Mouse (Mus musculus): ENCODE data around the gene Mthfsl.
A peak's percentile ranks its signal among the peaks of the same experiment; 100 is the strongest.
"Not testable (repeated sequence)": the region's sequence is repeated elsewhere in the genome, so short reads cannot be mapped to it uniquely, and the experiment has no call there.

The Mthfsl gene

GRCm38 (mm10) chr9:88719989-88720537 lies at the start of gene Mthfsl:
TSS of gene Mthfsl (minus strand) at chr9:88720296.
- not testable (repeated sequence) for DNase-seq (ENCODE audit: low spot score)

GRCm38 (mm10) chr9:88769470-88769869 lies 49.4 kb upstream of the Mthfsl start:
- not testable (repeated sequence) for DNase-seq (ENCODE audit: low spot score)

- peak; percentile 49 for DNase-seq (ENCODE audit: low spot score)
These were observed 26.6 kb upstream of the Mthfsl start for GRCm38 (mm10) chr9:88746687-88747086.

GRCm38 (mm10) chr9:88746046-88746445 lies 25.9 kb upstream of the Mthfsl start:
- not testable (repeated sequence) for DNase-seq (ENCODE audit: low spot score)

- DNase-seq (ENCODE audit: low spot score) = not testable (repeated sequence)
These were observed 15.2 kb upstream of the Mthfsl start for GRCm38 (mm10) chr9:88735289-88735688.

- DNase-seq (ENCODE audit: low spot score) = not testable (repeated sequence)
These were observed 13.1 kb upstream of the Mthfsl start for GRCm38 (mm10) chr9:88733182-88733581.

- not testable (repeated sequence) for DNase-seq (ENCODE audit: low spot score)
These were observed 12.2 kb upstream of the Mthfsl start for GRCm38 (mm10) chr9:88732334-88732733.

GRCm38 (mm10) chr9:88731728-88732127 lies 11.6 kb upstream of the Mthfsl start, which contains the start of gene Bcl2a1d:
TSS of gene Bcl2a1d (minus strand) at chr9:88731914.
- DNase-seq (ENCODE audit: low spot score) = not testable (repeated sequence)

GRCm38 (mm10) chr9:88728311-88728710 lies 8.2 kb upstream of the Mthfsl start:
- DNase-seq (ENCODE audit: low spot score) = not testable (repeated sequence)

GRCm38 (mm10) chr9:88721628-88722027 lies 1.5 kb upstream of the Mthfsl start:
- not testable (repeated sequence) for DNase-seq (ENCODE audit: low spot score)

GRCm38 (mm10) chr9:88719073-88719921 lies 799 bp downstream of the Mthfsl start:
- DNase-seq (ENCODE audit: low spot score) = not testable (repeated sequence)

- not testable (repeated sequence) for DNase-seq (ENCODE audit: low spot score)
These were observed 1.5 kb downstream of the Mthfsl start for GRCm38 (mm10) chr9:88718593-88718992.

GRCm38 (mm10) chr9:88718140-88718539 lies 2.0 kb downstream of the Mthfsl start:
- DNase-seq (ENCODE audit: low spot score) = peak; percentile 55

GRCm38 (mm10) chr9:88714515-88714914 lies 5.6 kb downstream of the Mthfsl start:
- DNase-seq (ENCODE audit: low spot score) = not testable (repeated sequence)

- DNase-seq (ENCODE audit: low spot score) = not testable (repeated sequence)
These were observed 7.8 kb downstream of the Mthfsl start for GRCm38 (mm10) chr9:88712164-88712749.

GRCm38 (mm10) chr9:88710910-88711438 lies 9.1 kb downstream of the Mthfsl start:
- DNase-seq (ENCODE audit: low spot score) = not testable (repeated sequence)

- not testable (repeated sequence) for DNase-seq (ENCODE audit: low spot score)
These were observed 9.7 kb downstream of the Mthfsl start for GRCm38 (mm10) chr9:88710439-88710838.

GRCm38 (mm10) chr9:88709794-88710193 lies 10.3 kb downstream of the Mthfsl start:
- not testable (repeated sequence) for DNase-seq (ENCODE audit: low spot score)

- no peak for DNase-seq (ENCODE audit: low spot score)
These were observed 10.8 kb downstream of the Mthfsl start for GRCm38 (mm10) chr9:88709304-88709703.

- DNase-seq (ENCODE audit: low spot score) = no peak
These were observed 13.4 kb downstream of the Mthfsl start for GRCm38 (mm10) chr9:88706700-88707099.

- DNase-seq (ENCODE audit: low spot score) = not testable (repeated sequence)
These were observed 14.9 kb downstream of the Mthfsl start for GRCm38 (mm10) chr9:88705157-88705556.

GRCm38 (mm10) chr9:88698746-88699145 lies 21.4 kb downstream of the Mthfsl start:
- not testable (repeated sequence) for DNase-seq (ENCODE audit: low spot score)

Measured in testis, postnatal 10 days (tissue).